ENCODE assay signal across 19 mouse cellular contexts in the genomic region with DNA sequence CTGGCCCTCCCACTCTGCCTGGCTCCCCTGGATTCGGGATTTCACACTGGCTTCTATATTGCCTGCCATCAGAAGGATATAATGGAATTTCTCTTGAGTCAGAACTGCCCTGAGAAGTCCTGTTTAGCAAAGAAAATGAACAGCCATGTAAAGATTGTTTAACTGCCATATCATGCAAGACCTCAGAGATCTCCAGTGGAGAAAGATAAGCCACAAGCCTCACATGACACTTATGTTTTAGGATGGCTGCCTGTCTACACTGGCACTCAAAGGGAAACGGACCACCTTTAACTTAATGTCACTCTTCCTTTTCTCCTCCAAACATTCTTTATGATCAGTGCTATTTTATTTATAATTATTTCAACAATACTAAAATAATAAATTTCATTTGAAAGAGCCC. TPM values are rescaled to one million over a fixed set of nuclear protein-coding genes. Genes with fewer than 3 reads are reported as not detected.
A peak's percentile ranks its signal among the peaks of the same experiment; 100 is the strongest.
DNase-seq lines count a peak whose midpoint lies in the region; ATAC-seq and TF ChIP-seq lines count a peak whose summit lies in the region.
"Had no signal": no experiment of that assay in that cellular context is flagged by ENCODE, and none has a peak within 500 bp of the region (broad histone marks: within the 10 kb centered on the region; RNA-seq: fewer than 3 reads in every experiment).

No protein-coding gene starts in this region.

- no peak for TF ChIP-seq POLR2A in kidney, adult 2 months (IDR thresholded peaks at IDR 0.05; ENCODE audit: low read depth, low read length)

- H3K27ac ChIP-seq in heart, embryonic 12.5 days (ENCODE audit: poor library complexity, severe bottlenecking): no peak overlapping the region
- peak overlapping the region; percentile 34 for H3K27ac ChIP-seq in kidney, adult 2 months (ENCODE audit: insufficient read depth, low read depth, low read length)
- peak overlapping the region; percentile 96 for H3K27ac ChIP-seq in liver, embryonic 12.5 days
- peak overlapping the region; percentile 95 for H3K27ac ChIP-seq in liver, embryonic 15.5 days (replicated peaks)
- H3K27ac ChIP-seq: hindbrain, embryonic 15.5 days had no signal

- no peak overlapping the region for H3K9ac ChIP-seq in heart, embryonic 12.5 days
- H3K9ac ChIP-seq in liver, embryonic 12.5 days: peak overlapping the region; percentile 74; the same call in 1 of the 2 replicates
- H3K9ac ChIP-seq in liver, embryonic 15.5 days: 0 out of 2 replicates have a peak overlapping the region, but pooled peaks have one; percentile 28
- H3K9ac ChIP-seq: forebrain, postnatal 0 days; hindbrain, embryonic 15.5 days had no signal

- H3K27me3 ChIP-seq in heart, embryonic 12.5 days (replicated peaks): no peaks in the 10 kb centered on the region
- no peaks in the 10 kb centered on the region for H3K27me3 ChIP-seq in kidney, adult 2 months (replicated peaks; ENCODE audit: control insufficient read depth, insufficient read depth, low read length)
- no peaks in the 10 kb centered on the region for H3K27me3 ChIP-seq in liver, embryonic 12.5 days (replicated peaks)
- H3K27me3 ChIP-seq in liver, embryonic 15.5 days: no peaks in the 10 kb centered on the region
- H3K27me3 ChIP-seq: hindbrain, embryonic 15.5 days; Patski had no signal

- no peaks in the 10 kb centered on the region for H3K9me3 ChIP-seq in heart, embryonic 12.5 days (replicated peaks)
- no peaks in the 10 kb centered on the region for H3K9me3 ChIP-seq in liver, embryonic 12.5 days (replicated peaks)
- no peaks in the 10 kb centered on the region for H3K9me3 ChIP-seq in liver, embryonic 15.5 days (replicated peaks)
- H3K9me3 ChIP-seq: hindbrain, embryonic 15.5 days had no signal

- no peak for TF ChIP-seq CTCF in kidney, adult 2 months (conservative IDR thresholded peaks at IDR 0.05; ENCODE audit: insufficient read depth, insufficient read length, low read depth, low read length)

- H3K4me1 ChIP-seq in heart, embryonic 12.5 days (replicated peaks): peaks cover 88% of the 10 kb centered on the region
- H3K4me1 ChIP-seq in kidney, adult 2 months (ENCODE audit: control insufficient read depth, insufficient read depth, low read length): peaks cover 77% of the 10 kb centered on the region
- H3K4me1 ChIP-seq in liver, embryonic 12.5 days: peaks cover 99% of the 10 kb centered on the region
- H3K4me1 ChIP-seq in liver, embryonic 15.5 days (replicated peaks): peaks cover 99% of the 10 kb centered on the region

- H3K4me3 ChIP-seq in heart, embryonic 12.5 days: no peak overlapping the region
- no peak overlapping the region for H3K4me3 ChIP-seq in kidney, adult 2 months (ENCODE audit: insufficient read depth, low read depth, low read length)
- no peak overlapping the region for H3K4me3 ChIP-seq in liver, embryonic 12.5 days
- H3K4me3 ChIP-seq in liver, embryonic 15.5 days (replicated peaks): no peak overlapping the region
- H3K4me3 ChIP-seq: hindbrain, embryonic 15.5 days had no signal

- H3K36me3 ChIP-seq in heart, embryonic 12.5 days: no peaks in the 10 kb centered on the region
- no peaks in the 10 kb centered on the region for H3K36me3 ChIP-seq in kidney, adult 2 months (ENCODE audit: control insufficient read depth, insufficient read depth, low read length)
- peaks cover 79% of the 10 kb centered on the region for H3K36me3 ChIP-seq in liver, embryonic 12.5 days
- peaks cover 66% of the 10 kb centered on the region for H3K36me3 ChIP-seq in liver, embryonic 15.5 days (replicated peaks)
- H3K36me3 ChIP-seq: hindbrain, embryonic 15.5 days had no signal

- 41% methylated on average over 2 of the region's 2 CpGs for WGBS in heart, embryonic 12.5 days
- WGBS in kidney, adult 2 months: 59% methylated on average over 2 of the region's 2 CpGs
- WGBS in liver, embryonic 12.5 days (ENCODE audit: insufficient replicate concordance): 60% methylated on average over 2 of the region's 2 CpGs
- WGBS in liver, embryonic 15.5 days (ENCODE audit: insufficient replicate concordance): 37% methylated on average over 2 of the region's 2 CpGs

- no peak for ATAC-seq in heart, embryonic 12.5 days (ENCODE audit: insufficient number of reproducible peaks, low FRiP score)
- ATAC-seq in liver, embryonic 12.5 days: no peak
- ATAC-seq in liver, embryonic 15.5 days (ENCODE audit: insufficient read depth): no peak
- ATAC-seq in megakaryocyte, adult 5-6 weeks (ENCODE audit: poor library complexity, severe bottlenecking): no peak
- ATAC-seq: intestine, postnatal 0 days; Patski had no signal

- DNase-seq in heart, postnatal 14 days: no peak
- DNase-seq in kidney, adult 2 months: no peak
- DNase-seq in kidney, postnatal 4 days: no peak
- DNase-seq in left cerebral cortex, postnatal 14 days (ENCODE audit: low spot score in 2 of 2): no peak
- DNase-seq: adrenal gland, adult 8-10 months; cerebellum, adult 8-10 months; forebrain, postnatal 0 days; kidney, postnatal 10 days; left cerebral cortex, postnatal 4 days; lung, postnatal 14 days; right cerebral cortex, postnatal 25 days; thymus, adult 2 months had no signal

- intact Hi-C loops in heart, postnatal 14 days (cut with DNase I): loop anchor here (2.0 kb wide), 1 partner anchor 25 kb away; no protein-coding TSS in a partner anchor
- intact Hi-C loops in left cerebral cortex, postnatal 14 days (cut with DNase I): no loop called here

- peak overlapping the region; percentile 40 for H3K4me2 ChIP-seq in heart, embryonic 12.5 days
- H3K4me2 ChIP-seq in liver, embryonic 12.5 days: peak overlapping the region; percentile 72
- H3K4me2 ChIP-seq in liver, embryonic 15.5 days: peak overlapping the region; percentile 68
- H3K4me2 ChIP-seq: hindbrain, embryonic 15.5 days had no signal

RNA-seq across cellular contexts. Expression of a gene that starts 26.6 kb away (rescaled TPM):
- 4.5 and 5.8 TPM in 2 replicates for polyA plus RNA-seq in heart, embryonic 12.5 days (2016; fragmentation: Nextera tagmentation; extraction: Ambion mirVana)
- 10 to 100 TPM; 78.4 to 83.4 TPM for total RNA-seq in heart, postnatal 14 days (2021)
- polyA plus RNA-seq in kidney, adult 2 months (2012; rRNA removed): 29.2 and 35.5 TPM in 2 replicates
- 16.9 and 17.9 TPM in 2 replicates for polyA plus RNA-seq in liver, embryonic 12.5 days (2016; fragmentation: Nextera tagmentation; extraction: Ambion mirVana)
- 15.1 and 15.9 TPM in 2 replicates for polyA plus RNA-seq in liver, embryonic 15.5 days (2015; fragmentation: Nextera tagmentation; extraction: Ambion mirVana)
- total RNA-seq in left cerebral cortex, postnatal 14 days (2021): 10 to 100 TPM; 56.1 to 62.1 TPM
- 25.3 and 25.7 TPM in 2 replicates for total RNA-seq in megakaryocyte, adult 5-6 weeks (2015)
- total RNA-seq in megakaryocyte, adult 5-6 weeks (2017): 24.9 and 27.4 TPM in 2 replicates
